Mouse (Mus musculus) sigmoid colon, adult 10 weeks (tissue): ENCODE data around the gene Skint11. TPM values are rescaled to one million over a fixed set of nuclear protein-coding genes. Genes with fewer than 3 reads are reported as not detected.

Experiments used
- polyA plus RNA-seq: library from polyadenylated mRNA; stranded (reverse); fragments of 350-450 nt; fragmentation: Illumina TruSeq; extraction: RNeasy Lipid Tissue Mini Kit (QIAGEN cat#74804); gene quantifications from one replicate; pipeline ENCODE4 v1.2.3, GENCODE M21; 2014; ENCODE audit warnings: low read depth, low replicate concordance

Skint11 gene
- polyA plus RNA-seq = not detected

GRCm38 (mm10) chr4:114163084-114163483 lies at the start of gene Skint11:
Gene Skint11 (plus strand): TSS chr4:114163384.

Other genes starting within 250 kb of the Skint11 start
- not detected for gene Skint5, start 163.9 kb upstream of the Skint11 start, polyA plus RNA-seq
- 1.4 TPM for gene Trabd2b, start 243.3 kb downstream of the Skint11 start, polyA plus RNA-seq